Mouse (Mus musculus): ENCODE data around the gene Gm3164. TPM values are rescaled to one million over a fixed set of nuclear protein-coding genes. Genes with fewer than 3 reads are reported as not detected.
"Not testable (repeated sequence)": the region's sequence is repeated elsewhere in the genome, so short reads cannot be mapped to it uniquely, and the experiment has no call there.

Gm3164 gene
- polyA plus RNA-seq (2016; fragmentation: Nextera tagmentation; extraction: Ambion mirVana) = 0.39 and 0.48 TPM in 2 replicates

DNA sequence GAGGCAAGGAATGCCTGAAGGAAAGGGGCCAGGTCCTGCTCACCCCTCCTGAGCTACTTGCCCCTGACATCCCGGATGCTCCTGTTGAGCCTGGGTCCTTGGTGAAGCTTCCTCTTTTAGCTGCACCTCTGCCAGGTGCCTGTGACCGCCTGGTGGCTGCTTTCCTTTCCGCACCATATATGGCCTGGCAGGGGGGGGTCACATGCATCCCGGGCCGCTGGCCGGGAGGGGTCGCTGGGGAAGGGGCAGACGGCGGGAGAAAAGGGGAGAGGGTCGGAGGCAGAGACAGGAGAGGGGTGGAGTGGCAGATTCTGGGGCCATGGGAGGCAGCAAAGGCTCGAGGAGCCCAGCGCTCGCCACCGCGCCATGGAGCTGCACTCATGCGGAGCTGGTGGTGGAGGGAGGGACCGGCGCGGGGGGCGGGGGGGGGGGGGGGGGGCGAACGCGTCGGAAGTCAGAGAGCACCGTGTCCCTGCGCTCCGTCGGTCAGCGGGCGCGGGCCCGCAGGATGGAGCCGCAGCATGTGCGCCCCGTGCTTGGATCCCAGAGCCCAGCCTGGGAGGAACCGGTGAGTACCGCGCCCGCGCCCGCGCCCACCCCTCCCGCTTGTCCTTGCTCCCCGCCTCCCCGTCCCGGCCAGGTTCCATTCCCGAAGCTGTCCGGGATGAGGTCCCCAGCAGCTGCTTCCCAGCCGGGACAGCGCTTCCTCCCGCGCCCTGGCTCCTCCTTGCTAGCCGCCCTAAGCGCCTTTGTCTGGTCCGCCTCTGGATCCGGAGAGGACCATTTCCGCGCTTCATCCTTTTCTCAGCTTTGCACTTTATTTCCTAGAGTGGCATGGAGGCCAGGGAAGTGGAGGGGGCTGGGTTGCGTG, at the start of gene Gm3164:
Gene Gm3164 (plus strand): TSS at position 484 of the 871 bp plus-strand sequence.
- H3K27me3 ChIP-seq (ENCODE audit: insufficient read depth, poor library complexity, severe bottlenecking); H3K36me3 ChIP-seq; H3K27ac ChIP-seq; H3K4me1 ChIP-seq; H3K9me3 ChIP-seq: not testable (repeated sequence)
- H3K4me3 ChIP-seq = peak within 1 kb of the TSS; percentile 52
- WGBS = 0% methylated on average over 28 of the region's 59 CpGs
- peak; percentile 71 for DNase-seq (ENCODE audit: low spot score)

DNA sequence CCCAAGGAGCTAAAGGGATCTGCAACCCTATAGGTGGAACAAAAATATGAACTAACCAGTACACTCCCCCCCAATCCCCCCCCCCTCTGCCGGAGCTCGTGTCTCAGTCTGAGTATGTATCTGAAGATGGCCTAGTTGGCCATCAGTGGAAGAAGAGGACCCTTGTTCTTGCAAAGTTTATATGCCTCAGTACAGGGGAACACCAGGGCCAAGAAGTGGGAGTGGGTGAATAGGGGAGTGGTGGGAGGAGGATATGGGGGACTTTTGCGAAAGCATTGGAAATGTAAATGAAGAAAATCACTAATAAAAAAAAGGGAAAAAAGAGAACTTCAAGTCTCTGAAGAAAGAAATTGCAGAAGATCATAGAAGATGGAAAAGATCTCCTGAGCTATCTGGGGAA, 46.3 kb upstream of the Gm3164 start:
- not testable (repeated sequence) for H3K27ac ChIP-seq; H3K36me3 ChIP-seq; H3K4me1 ChIP-seq; H3K27me3 ChIP-seq (ENCODE audit: insufficient read depth, poor library complexity, severe bottlenecking); H3K4me3 ChIP-seq; H3K9me3 ChIP-seq; DNase-seq (ENCODE audit: low spot score)
- WGBS = 89% methylated on average over 3 of the region's 3 CpGs

DNA sequence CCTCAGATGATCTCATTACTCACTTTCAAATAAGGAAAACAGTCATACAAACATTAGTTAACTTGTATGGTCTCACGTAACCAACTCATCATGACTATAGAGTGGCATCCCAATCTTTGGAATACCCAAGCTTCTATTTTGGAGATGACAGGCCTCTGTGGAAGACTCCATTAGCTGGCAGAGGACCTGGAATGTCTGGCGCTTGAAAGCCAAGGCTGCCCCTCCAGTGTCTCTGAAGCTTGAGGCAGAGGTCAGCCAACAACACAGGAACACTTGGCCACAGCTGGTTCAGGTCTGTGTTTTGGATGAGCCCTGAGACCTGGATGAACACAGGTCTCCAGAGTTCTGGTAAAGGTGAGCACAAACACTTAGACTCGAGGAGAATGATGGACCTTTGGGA, 45.6 kb upstream of the Gm3164 start:
- H3K36me3 ChIP-seq; H3K4me1 ChIP-seq; H3K27ac ChIP-seq; H3K27me3 ChIP-seq (ENCODE audit: insufficient read depth, poor library complexity, severe bottlenecking); H3K4me3 ChIP-seq; H3K9me3 ChIP-seq; DNase-seq (ENCODE audit: low spot score): not testable (repeated sequence)
- 62% methylated on average over 3 of the region's 3 CpGs for WGBS

DNA sequence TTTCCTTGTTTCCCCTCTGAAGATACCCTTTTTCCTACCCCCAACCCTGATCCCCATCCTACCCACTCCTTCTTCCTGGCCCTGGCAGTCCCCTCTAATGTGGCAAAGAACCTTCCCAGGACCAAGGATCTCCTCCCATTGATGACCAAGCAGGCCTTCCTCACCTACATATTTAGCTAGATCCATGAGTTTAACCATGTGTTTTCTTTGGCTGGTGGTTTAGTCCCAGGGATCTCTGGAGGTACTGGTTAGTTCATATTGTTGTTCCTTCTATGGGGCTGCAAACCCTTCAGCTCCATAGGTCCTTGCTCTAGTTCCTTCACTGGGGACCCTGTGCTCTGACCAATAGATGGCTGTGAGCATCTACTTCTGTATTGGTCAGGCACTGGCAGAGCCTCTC, 37.4 kb upstream of the Gm3164 start:
- not testable (repeated sequence) for DNase-seq (ENCODE audit: low spot score); H3K4me1 ChIP-seq; H3K27me3 ChIP-seq (ENCODE audit: insufficient read depth, poor library complexity, severe bottlenecking); H3K27ac ChIP-seq; H3K36me3 ChIP-seq; H3K9me3 ChIP-seq; H3K4me3 ChIP-seq

DNA sequence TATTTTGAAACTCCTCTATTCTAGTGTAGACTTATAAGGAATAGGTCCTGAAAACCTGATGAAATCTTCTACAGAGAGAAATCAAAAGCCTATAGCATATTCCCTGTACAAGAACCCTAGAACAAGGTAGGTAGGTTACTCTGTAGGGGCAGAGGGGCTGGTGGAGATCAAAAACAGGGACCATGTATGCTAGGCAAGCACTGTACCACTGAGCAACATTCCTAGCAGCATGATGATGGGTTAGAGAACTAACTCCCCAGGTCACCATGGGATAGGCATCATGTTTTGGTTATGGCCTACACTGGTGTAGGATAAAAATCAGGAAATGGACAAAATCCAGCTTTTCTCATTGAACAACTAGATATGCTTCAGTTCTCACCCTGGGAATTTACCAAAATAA, 29.6 kb upstream of the Gm3164 start:
- H3K27me3 ChIP-seq (ENCODE audit: insufficient read depth, poor library complexity, severe bottlenecking); H3K36me3 ChIP-seq; H3K4me3 ChIP-seq; H3K27ac ChIP-seq; H3K9me3 ChIP-seq; H3K4me1 ChIP-seq; DNase-seq (ENCODE audit: low spot score): not testable (repeated sequence)

DNA sequence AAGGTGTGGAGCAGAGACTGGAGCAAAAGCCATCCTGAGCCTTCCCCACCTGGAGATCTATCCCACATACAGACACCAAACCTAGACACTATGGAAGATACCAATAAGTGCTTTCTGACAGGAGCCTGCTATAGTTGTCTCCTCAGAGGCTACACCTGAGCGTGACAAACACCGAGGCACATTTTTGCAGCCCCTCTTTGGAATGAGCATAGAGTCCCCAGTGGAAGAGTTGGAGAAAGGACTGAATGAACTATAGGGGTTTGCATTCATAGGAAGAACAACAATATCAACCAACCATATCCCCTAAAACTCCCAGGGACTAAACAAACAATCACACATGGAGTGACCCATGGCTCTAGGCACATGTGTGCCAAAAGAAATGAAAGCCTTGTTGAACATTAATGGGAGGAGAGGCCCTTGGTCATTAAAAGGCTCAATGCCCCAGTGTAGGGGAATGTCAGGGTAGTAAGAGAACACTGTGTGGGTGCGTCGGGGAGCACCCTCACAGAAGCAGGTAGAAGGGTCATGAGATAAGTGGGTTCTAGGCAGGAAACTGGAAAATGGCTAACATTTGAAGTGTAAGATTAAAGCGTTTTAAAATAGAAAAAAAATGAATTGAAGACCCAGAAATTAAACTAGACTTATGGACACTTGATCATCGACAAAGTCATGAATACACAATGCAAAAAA, 22.3 kb upstream of the Gm3164 start:
- not testable (repeated sequence) for DNase-seq (ENCODE audit: low spot score); H3K36me3 ChIP-seq; H3K4me3 ChIP-seq; H3K27me3 ChIP-seq (ENCODE audit: insufficient read depth, poor library complexity, severe bottlenecking); H3K27ac ChIP-seq; H3K4me1 ChIP-seq; H3K9me3 ChIP-seq
- 83% methylated on average over 4 of the region's 6 CpGs for WGBS

DNA sequence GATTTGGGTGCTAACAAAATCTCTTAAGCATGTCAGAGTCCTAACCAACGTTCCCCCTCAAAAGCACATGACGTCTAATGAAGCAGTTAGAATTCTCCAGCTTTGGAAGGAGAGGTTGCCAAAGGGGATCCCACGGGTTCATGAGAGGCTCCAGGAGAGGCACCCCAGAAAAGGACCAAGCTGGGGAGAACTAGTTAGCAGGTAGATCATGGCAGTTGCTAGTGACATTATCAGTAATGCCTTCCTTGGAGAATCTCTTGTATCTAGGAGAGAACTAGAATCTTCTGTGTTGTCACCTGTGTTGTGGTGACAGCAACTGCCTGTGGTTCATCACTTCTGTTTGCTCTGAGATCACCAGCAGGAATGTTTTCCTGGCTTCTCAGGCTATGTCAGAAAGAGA, 18.0 kb upstream of the Gm3164 start, which contains the start of gene Gm3159:
Gene Gm3159 (plus strand): TSS at position 301 of the 400 bp plus-strand sequence.
- not testable (repeated sequence) for H3K4me1 ChIP-seq; H3K4me3 ChIP-seq; H3K27ac ChIP-seq; H3K36me3 ChIP-seq; DNase-seq (ENCODE audit: low spot score); H3K9me3 ChIP-seq; H3K27me3 ChIP-seq (ENCODE audit: insufficient read depth, poor library complexity, severe bottlenecking)
- 43% methylated on average over 1 of the region's 3 CpGs for WGBS

DNA sequence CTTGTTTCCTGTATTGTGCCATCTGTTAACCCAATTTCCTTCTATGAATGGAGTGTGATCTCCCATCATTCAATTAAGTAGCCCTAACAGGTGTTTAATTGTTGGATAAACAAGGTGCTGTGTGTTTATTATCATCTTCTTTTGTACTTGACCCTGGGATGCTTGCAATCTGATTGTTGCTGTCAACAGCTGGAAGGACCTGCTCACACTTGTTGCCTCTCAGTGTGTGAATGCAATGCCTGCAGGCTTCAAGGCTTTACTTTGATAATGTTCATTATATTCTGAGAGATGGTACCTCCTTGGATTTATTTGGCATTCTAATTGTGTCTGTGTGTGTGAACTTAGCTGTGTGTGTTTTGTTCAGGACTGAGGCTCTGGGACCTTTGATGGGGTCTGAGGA, 16.6 kb upstream of the Gm3164 start:
- not testable (repeated sequence) for H3K36me3 ChIP-seq; H3K4me1 ChIP-seq; DNase-seq (ENCODE audit: low spot score); H3K9me3 ChIP-seq; H3K4me3 ChIP-seq; H3K27me3 ChIP-seq (ENCODE audit: insufficient read depth, poor library complexity, severe bottlenecking); H3K27ac ChIP-seq

DNA sequence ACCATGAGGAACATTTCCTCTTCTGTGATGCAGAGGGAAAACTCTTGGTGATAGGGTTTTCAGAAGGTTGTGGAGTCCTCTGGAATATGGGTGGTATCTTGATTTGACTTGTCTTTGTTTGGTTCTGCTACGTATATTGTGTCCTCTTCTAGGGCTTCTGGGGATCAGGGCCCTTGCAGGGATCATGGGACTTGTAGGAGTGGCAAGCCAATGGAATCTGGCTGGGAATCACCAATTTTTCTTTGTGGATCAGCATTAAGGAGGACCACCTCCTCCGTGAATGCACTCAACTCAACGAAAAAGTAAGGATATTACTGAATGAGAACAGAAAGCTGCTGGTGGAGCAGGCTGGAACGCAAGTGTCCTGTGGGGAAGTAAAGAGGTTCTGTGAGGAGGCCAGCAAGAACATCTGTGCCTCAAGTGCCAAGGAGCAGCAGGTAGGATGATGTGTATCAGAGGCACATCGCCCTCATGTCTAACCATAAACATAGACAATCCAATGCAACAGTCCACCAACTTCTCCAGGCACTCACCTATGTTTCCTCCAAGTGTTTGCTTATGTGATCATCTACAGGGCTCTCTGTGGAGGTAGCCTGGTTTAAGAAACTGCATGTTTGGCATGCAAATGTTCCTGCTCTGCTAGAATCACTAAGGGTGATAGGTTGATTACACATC, 15.0 kb upstream of the Gm3164 start:
- H3K27ac ChIP-seq; H3K27me3 ChIP-seq (ENCODE audit: insufficient read depth, poor library complexity, severe bottlenecking); H3K9me3 ChIP-seq; H3K36me3 ChIP-seq; H3K4me1 ChIP-seq; H3K4me3 ChIP-seq; DNase-seq (ENCODE audit: low spot score): not testable (repeated sequence)
- 83% methylated on average over 5 of the region's 5 CpGs for WGBS

DNA sequence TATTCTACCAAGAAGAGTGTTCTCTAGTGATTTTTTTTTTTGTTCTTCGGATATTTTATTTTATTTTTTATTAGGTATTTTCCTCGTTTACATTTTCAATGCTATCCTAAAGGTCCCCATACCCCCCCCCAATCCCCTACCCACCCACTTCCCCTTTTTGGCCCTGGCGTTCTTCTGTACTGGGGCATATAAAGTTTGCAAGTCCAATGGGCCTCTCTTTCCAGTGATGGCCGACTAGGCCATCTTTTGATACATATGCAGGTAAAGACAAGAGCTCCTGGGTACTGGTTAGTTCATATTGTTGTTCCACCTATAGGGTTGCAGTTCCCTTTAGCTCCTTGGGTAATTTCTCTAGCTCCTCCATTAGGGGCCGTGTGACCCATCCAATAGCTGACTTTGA, 14.0 kb upstream of the Gm3164 start:
- DNase-seq (ENCODE audit: low spot score); H3K9me3 ChIP-seq; H3K4me3 ChIP-seq; H3K27ac ChIP-seq; H3K36me3 ChIP-seq; H3K27me3 ChIP-seq (ENCODE audit: insufficient read depth, poor library complexity, severe bottlenecking); H3K4me1 ChIP-seq: not testable (repeated sequence)
- WGBS = 65% methylated on average over 5 of the region's 5 CpGs

DNA sequence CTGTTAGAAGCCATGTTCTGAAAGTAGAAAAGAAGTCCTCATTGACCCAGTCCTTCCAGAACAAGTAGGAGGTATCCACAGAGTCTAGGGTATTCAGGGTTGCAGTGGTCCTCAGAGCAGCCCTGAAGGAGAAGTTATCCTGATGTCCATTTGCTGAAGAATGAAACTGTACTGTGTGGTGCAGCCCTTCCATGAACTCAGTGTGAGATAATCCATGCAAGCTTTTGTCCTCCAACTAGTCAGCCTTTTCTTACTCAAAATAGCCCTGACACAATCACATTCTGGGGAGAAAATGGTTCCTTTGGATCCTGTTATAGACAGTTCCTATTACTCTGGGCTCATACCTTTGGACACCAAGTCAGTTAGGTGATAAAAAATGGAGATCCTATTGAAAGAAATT, 11.4 kb upstream of the Gm3164 start:
- not testable (repeated sequence) for H3K36me3 ChIP-seq; H3K27ac ChIP-seq; H3K4me1 ChIP-seq; H3K9me3 ChIP-seq; DNase-seq (ENCODE audit: low spot score); H3K27me3 ChIP-seq (ENCODE audit: insufficient read depth, poor library complexity, severe bottlenecking); H3K4me3 ChIP-seq

DNA sequence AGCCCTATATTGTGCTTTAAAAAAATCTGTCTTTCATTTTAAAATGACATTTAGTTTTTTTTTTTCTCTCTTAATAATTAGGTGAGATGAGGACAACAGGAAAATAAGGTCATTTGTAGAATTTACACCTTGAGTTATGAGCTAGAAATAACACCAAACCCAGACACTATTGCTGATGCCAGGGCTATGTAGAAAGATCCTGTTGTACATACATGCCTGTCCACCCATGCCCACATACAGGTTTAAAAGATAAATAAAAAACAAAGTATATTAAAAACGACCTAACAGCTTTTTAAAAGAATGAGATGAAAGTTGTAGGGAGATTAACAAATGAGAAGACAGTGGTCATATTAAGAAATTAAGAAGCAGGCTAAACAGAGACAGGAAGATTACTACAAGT, 5.3 kb upstream of the Gm3164 start:
- not testable (repeated sequence) for DNase-seq (ENCODE audit: low spot score); H3K27ac ChIP-seq; H3K9me3 ChIP-seq; H3K4me3 ChIP-seq; H3K36me3 ChIP-seq; H3K27me3 ChIP-seq (ENCODE audit: insufficient read depth, poor library complexity, severe bottlenecking); H3K4me1 ChIP-seq
- WGBS = 59% methylated on average over 1 of the region's 1 CpGs

DNA sequence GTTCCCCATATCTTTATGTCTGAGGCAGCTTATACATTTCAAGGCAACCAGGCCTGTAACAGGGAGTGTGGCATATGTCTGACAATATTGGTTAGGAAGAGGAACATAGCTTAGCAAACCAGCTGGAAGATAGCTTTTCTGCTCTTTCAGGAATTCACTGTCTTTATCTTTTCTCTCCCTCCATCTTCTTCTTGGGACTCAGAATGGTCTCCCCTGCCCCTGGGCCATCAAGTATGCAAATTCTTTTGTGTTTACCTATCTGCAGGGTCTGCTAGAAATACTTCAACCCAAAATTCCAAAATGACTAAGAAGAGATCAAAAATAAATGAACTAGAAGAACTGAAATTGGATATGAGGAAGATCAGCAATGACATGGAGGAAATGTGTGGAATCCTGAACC, 15.4 kb downstream of the Gm3164 start, which contains the start of gene Gm3173:
Gene Gm3173 (plus strand): TSS at position 301 of the 400 bp plus-strand sequence.
- not testable (repeated sequence) for H3K4me1 ChIP-seq; H3K27ac ChIP-seq; DNase-seq (ENCODE audit: low spot score); H3K4me3 ChIP-seq; H3K36me3 ChIP-seq; H3K27me3 ChIP-seq (ENCODE audit: insufficient read depth, poor library complexity, severe bottlenecking); H3K9me3 ChIP-seq
